Mouse (Mus musculus) megakaryocyte progenitor cell, adult 5-6 weeks (primary cell): Measurements from ENCODE around the gene Uox. TPM values are rescaled to one million over a fixed set of nuclear protein-coding genes. Genes with fewer than 3 reads are reported as not detected.
A peak's percentile ranks its signal among the peaks of the same experiment; 100 is the strongest.

Experiments
- ATAC-seq: replicated peaks from 2 replicates; pipeline ENCODE4 v1.8.0; 2016; ENCODE audit warnings: mild to moderate bottlenecking, moderate TSS enrichment, inconsistent platforms; ENCODE audit not compliant: poor library complexity
- total RNA-seq, 2 experiments: library from RNA; stranded (forward) in 1 of 2; stranded (reverse) in 1 of 2; fragments of 157-497, 149-512 nt in 1 of 2; fragments of 200-1000 nt in 1 of 2; gene quantifications; 2 replicates each; pipeline versions ENCODE4 v1.2.3 to v1.2.4; 2015 to 2017

Gene Uox
- total RNA-seq, 2 experiments from 2014 or later = not detected

DNA sequence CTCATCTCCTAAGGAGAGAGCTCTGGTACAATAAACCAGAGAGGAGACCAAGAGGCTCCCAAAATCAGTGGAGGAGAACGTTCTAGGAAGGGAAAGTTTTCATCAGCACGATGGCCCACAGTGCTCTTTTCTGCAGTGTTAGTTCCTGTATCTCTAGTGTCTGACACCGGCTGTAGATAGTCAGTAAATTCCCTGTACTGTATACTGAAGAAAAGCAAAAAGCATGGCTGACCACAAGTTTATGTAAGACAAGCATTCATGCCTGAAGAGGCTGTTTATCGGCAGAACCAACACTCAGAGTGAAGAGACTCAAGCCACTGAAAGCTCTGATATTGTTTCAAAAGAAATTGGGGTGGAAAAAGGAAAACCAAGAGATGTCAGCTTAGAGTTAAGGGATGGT lies 13.3 kb downstream of the Uox start:
- peak; percentile 64 for ATAC-seq

GRCm38 (mm10) chr3:146583908-146584307 lies 13.7 kb downstream of the Uox start:
- peak; percentile 80 for ATAC-seq

- no peak for ATAC-seq
Measured at GRCm38 (mm10) chr3:146586616-146587015, 16.4 kb downstream of the Uox start.

DNA sequence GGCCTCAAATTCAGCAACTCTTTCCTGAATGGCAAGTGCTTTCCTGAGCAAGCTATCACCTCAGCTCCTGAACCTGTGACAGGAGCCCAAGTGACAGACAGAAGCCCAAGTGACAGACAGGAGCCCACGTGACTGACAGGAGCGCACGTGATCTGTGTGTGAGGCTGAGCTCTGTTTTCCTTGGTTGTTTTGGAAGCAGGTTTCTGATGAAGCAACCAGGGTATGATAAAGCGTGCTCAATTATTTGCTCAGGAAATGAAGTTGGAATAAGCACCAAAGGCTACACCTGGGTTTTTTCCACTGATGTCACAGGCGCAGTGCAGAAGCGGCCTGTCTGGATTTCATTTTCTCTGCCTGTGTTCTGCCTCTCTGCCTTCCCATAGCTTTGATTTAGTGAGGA lies 19.3 kb downstream of the Uox start:
- ATAC-seq = no peak

- no peak for ATAC-seq
Measured at GRCm38 (mm10) chr3:146591159-146591558, 20.9 kb downstream of the Uox start.

GRCm38 (mm10) chr3:146591601-146592000 lies 21.4 kb downstream of the Uox start:
- no peak for ATAC-seq

- ATAC-seq = no peak
Measured at GRCm38 (mm10) chr3:146595440-146595839, 25.2 kb downstream of the Uox start.

- ATAC-seq = no peak
Measured at GRCm38 (mm10) chr3:146596387-146596786, 26.2 kb downstream of the Uox start.

- no peak for ATAC-seq
Measured at GRCm38 (mm10) chr3:146596864-146597263, 26.6 kb downstream of the Uox start.

DNA sequence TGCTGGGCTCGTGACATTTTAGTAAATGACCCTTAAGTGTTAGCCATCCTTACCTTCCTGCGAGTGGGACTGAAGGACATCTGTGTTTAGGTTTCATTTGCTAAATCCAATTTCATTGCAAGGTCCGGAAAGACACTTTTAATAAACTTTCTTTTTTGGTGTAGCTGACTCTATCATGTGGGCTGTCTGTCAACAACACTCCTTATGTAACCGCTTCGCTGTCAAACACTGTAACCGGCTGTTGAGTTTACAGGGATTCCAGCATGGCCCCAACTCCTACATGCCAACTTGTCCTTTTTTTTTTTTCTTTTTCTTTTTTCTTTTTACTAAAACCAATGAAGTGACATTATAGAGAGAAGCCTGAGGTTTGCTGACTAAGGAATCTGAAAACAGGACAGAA lies 28.2 kb downstream of the Uox start:
- ATAC-seq = no peak

GRCm38 (mm10) chr3:146599198-146599900 lies 29.1 kb downstream of the Uox start:
- ATAC-seq = no peak

DNA sequence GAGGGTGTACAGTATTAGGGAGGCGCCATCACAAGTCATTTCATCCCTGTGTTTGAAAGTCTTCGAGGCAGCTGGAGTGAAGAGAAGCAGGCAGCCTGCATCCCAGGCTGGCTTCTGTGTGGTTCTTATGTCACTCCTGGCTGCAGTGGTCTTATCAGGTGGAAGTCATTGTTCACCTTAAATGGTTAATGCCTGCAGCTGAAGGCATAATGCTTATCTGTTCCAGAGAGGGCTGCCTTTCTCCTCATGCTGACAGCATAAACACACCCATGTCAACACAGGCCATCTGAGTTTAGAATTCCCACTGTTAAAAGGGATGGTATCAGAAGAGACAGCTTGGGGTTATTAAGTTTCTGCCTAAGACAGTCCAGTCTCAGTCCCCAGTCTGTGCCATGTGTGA lies 31.0 kb downstream of the Uox start:
- ATAC-seq = peak; percentile 84

DNA sequence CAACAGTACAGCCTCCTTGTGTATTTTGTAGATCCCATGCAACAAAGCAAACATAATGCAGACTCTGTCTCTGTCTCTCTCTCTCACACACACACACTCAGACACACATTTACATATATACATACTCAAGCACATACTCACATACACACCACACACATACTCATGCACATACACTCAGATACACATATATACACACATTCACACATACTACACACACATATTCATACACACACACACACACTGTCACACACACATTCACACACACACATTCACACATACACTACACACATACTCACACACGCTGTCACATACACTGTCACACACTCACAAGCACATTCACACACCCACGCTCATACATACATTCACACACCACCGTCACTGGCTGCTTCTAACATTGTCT lies 32.3 kb downstream of the Uox start:
- no peak for ATAC-seq

DNA sequence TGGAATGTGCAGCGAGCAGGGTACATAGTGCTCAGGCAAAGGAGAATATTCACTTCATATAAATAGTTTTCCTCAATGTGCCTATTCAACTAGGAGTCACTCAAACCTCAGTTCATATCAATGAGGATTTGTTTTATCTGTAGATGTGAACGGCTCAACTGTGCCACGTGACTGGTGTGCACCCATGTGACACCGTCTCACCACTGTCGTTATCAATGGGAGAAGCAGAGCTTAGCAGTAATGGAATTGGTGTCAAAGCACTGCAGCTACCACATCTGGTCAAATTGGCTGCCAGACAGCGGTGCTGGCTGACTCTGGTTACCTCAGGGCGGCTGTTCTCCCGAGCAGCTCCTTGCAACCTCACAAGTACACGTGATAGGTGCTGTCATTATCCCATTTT lies 34.4 kb downstream of the Uox start:
- no peak for ATAC-seq

DNA sequence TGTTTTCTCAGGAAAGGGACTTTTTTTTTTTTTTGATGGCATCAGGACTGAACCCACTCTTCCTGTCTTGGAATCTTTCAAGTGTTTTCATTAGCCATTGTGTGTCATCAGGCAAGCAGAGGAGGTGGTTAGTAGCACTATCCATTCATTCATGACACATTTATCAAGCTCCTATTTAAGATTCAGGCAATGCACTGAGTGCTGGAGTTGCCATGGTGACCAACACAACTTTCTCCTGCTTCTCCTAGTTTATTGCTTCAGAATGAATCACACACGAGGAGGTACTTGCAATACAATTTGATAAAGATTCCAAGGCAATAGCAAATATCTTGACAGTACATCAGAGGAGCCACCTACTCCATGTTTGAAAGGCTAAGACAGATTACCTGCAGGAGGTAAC lies 37.1 kb downstream of the Uox start:
- peak; percentile 38; the same call in 1 of the 2 replicates for ATAC-seq

- no peak for ATAC-seq
Measured at GRCm38 (mm10) chr3:146610322-146610721, 40.1 kb downstream of the Uox start.

GRCm38 (mm10) chr3:146611261-146611660 lies 41.0 kb downstream of the Uox start:
- no peak for ATAC-seq

DNA sequence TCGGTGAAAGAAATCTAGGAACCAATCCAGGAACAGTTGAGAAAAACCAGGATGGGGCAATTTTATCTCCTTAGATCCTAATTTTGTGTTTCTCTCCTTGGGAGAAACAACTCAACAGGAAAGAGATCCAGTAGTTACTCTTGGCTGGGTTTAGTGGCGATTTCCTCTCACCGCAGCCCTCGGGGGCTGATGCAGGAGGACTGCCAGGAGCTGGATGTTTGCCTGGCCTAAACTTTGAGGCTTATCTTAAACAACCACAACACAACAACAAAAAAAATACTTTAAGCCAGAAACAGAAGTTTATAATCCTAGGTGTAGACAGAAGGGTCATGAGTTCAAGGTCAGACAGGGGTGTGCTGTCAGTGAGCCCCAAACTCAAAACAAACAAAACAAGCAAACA lies 41.6 kb downstream of the Uox start:
- no peak for ATAC-seq

DNA sequence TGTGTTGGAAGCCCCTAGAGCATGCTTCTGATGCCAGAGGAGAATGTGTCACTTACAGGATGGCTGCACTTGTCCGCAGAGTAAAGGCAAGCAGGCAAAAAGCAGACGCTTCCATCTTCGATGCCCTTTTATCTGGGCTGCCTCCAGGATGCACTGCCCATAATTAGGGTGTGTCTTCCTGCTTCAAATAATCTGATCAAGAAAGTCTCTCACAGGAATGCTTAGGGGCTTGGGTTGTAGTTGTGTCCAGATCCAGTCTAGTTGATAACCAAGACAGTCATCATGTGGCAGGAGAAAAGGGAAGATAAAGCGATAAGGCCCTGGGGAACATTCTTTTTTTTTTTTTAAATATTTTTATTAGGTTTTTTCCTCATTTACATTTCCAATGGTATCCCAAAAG lies 45.3 kb downstream of the Uox start, which contains the start of gene Dnase2b:
Gene Dnase2b (minus strand): TSS at position 101 of the 400 bp plus-strand sequence.
- ATAC-seq = no peak

DNA sequence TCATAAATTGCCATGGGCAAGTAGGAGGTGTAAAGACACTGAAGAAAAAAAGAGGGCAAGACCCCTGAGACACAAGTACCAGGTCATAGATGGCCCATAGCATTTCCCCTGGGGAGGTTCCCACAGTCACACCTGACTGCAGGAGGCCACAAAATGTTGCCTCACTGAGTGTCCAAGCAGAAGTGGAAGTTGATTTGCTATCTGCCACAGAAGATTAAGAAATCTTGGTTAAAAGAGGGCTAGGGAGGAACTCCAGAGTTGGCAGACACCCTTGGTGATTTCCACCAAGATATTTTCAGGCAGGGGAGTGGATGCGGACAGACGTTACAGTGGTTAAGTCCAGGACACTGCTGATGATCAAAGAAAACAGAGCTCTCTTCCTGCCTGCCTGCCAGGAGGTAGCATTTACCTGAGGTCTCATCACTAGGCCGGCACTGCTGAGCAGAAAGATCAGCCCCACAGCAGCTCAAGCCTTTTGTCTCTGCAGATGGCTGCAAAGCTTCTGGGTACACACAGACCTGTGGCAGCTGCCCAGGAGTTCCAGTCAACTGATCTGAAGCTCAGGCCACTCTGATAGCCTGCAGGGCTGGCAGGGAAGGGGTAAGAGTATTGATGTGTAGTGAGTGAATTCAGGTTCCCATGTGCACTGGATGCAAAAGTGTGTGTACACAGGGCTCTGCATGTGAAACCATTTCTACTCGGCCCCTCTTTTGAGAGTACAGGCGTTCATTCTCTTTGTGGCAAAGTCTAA lies 46.5 kb downstream of the Uox start:
- ATAC-seq = peak; percentile 87

DNA sequence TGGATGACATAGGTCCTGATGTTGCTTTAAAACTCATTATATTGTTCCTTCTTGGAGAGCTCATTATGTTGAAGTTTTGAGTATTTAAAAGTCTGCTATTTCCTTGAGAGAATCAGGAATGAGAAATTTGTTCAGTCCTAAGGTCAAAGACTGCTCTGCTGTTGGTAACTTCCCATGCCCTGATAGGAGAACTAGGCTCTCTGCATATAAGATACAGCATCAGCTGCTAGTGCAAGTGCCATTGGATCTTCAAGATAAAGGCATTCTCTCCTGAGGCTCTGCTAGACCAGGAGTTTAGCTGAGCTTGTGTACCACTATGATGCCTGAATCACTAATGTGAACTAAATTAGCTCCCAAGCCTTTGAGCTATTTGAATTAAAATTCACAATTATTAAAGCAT lies 47.7 kb downstream of the Uox start:
- ATAC-seq = no peak

DNA sequence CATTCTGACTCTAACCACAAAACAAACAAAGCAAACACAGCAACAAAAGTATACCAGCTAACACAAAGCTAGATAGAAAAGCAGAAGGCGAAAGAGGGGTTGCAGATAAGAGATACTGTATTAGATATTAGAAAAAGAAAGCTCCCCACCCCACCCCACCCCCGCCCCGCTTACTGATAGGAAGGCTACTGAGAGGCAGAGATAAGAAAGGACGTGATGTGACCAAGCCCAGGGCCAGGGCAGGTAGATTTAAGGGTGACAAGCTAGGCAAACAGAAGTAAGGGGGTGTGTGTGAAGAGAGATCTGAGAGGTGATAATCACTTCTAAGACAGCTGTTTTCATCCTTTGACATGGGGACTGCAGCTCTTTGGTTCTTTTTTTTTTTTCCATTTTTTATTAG lies 48.1 kb downstream of the Uox start:
- ATAC-seq = no peak
